Mouse (Mus musculus): ENCODE results near the gene Gpm6a.

The Gpm6a gene

GRCm38 (mm10) chr8:54954741-54955455 is at the start of gene Gpm6a:
Gpm6a (plus strand) TSS chr8:54954843.
- DNase-seq (ENCODE audit: low read depth, low spot score), result no peak

GRCm38 (mm10) chr8:54912891-54913290 is 41.8 kb upstream of the Gpm6a start:
- DNase-seq (ENCODE audit: low read depth, low spot score), result no peak

- DNase-seq (ENCODE audit: low read depth, low spot score), result no peak
These were observed 36.9 kb upstream of the Gpm6a start for GRCm38 (mm10) chr8:54917710-54918109.

GRCm38 (mm10) chr8:54922160-54922855 is 32.3 kb upstream of the Gpm6a start:
- DNase-seq (ENCODE audit: low read depth, low spot score), result no peak

- no peak for DNase-seq (ENCODE audit: low read depth, low spot score)
These were observed 29.7 kb upstream of the Gpm6a start for GRCm38 (mm10) chr8:54924936-54925335.

- DNase-seq (ENCODE audit: low read depth, low spot score), result no peak
These were observed 22.3 kb upstream of the Gpm6a start for GRCm38 (mm10) chr8:54932306-54932705.

- DNase-seq (ENCODE audit: low read depth, low spot score), result no peak
These were observed 1.3 kb upstream of the Gpm6a start for GRCm38 (mm10) chr8:54953351-54953750.

- DNase-seq (ENCODE audit: low read depth, low spot score), result no peak
These were observed 613 bp upstream of the Gpm6a start for GRCm38 (mm10) chr8:54954030-54954429.

GRCm38 (mm10) chr8:54955456-54955800 is 785 bp downstream of the Gpm6a start:
- no peak for DNase-seq (ENCODE audit: low read depth, low spot score)

GRCm38 (mm10) chr8:54955935-54956573 is 1.4 kb downstream of the Gpm6a start:
- no peak for DNase-seq (ENCODE audit: low read depth, low spot score)

- DNase-seq (ENCODE audit: low read depth, low spot score), result no peak
These were observed 2.1 kb downstream of the Gpm6a start for GRCm38 (mm10) chr8:54956787-54957186.

GRCm38 (mm10) chr8:54957506-54957905 is 2.9 kb downstream of the Gpm6a start:
- no peak for DNase-seq (ENCODE audit: low read depth, low spot score)

- no peak for DNase-seq (ENCODE audit: low read depth, low spot score)
These were observed 6.9 kb downstream of the Gpm6a start for GRCm38 (mm10) chr8:54961571-54961970.

GRCm38 (mm10) chr8:54975020-54975419 is 20.4 kb downstream of the Gpm6a start:
- DNase-seq (ENCODE audit: low read depth, low spot score), result no peak

- no peak for DNase-seq (ENCODE audit: low read depth, low spot score)
These were observed 20.9 kb downstream of the Gpm6a start for GRCm38 (mm10) chr8:54975506-54975905.

- no peak for DNase-seq (ENCODE audit: low read depth, low spot score)
These were observed 21.3 kb downstream of the Gpm6a start for GRCm38 (mm10) chr8:54975927-54976326.

GRCm38 (mm10) chr8:54976663-54977062 is 22.0 kb downstream of the Gpm6a start:
- no peak for DNase-seq (ENCODE audit: low read depth, low spot score)

- DNase-seq (ENCODE audit: low read depth, low spot score), result no peak
These were observed 32.1 kb downstream of the Gpm6a start for GRCm38 (mm10) chr8:54986791-54987190.

GRCm38 (mm10) chr8:54989093-54989492 is 34.5 kb downstream of the Gpm6a start:
- no peak for DNase-seq (ENCODE audit: low read depth, low spot score)

- DNase-seq (ENCODE audit: low read depth, low spot score), result no peak
These were observed 37.4 kb downstream of the Gpm6a start for GRCm38 (mm10) chr8:54991840-54992609.

- DNase-seq (ENCODE audit: low read depth, low spot score), result no peak
These were observed 41.0 kb downstream of the Gpm6a start for GRCm38 (mm10) chr8:54995662-54996061.

GRCm38 (mm10) chr8:55002398-55002797 is 47.8 kb downstream of the Gpm6a start:
- DNase-seq (ENCODE audit: low read depth, low spot score), result no peak
